Mouse (Mus musculus) kidney, postnatal 0 days (tissue): ENCODE data around the gene Pfdn2. TPM values are rescaled to one million over a fixed set of nuclear protein-coding genes. Genes with fewer than 3 reads are reported as not detected.

Experiments used
- ATAC-seq: fragments of 200-750 bp; cut with Nextera tagmentation; replicated peaks from 2 replicates; pipeline ENCODE4 v1.8.0; 2017; ENCODE audit warnings: low read depth, moderate number of reproducible peaks, moderate TSS enrichment, moderate library complexity; ENCODE audit not compliant: low FRiP score
- DNase-seq: peaks from one replicate; pipeline ENCODE4 v3.0.0-alpha.2; 2016; ENCODE audit warnings: low spot score
- H3K27ac ChIP-seq: fragments of 300-500 bp; sonication (generic); 2 replicates; pipeline ENCODE4 v1.5.1; 2014; ENCODE audit warnings: mild to moderate bottlenecking
- H3K27me3 ChIP-seq: fragments of 300-500 bp; sonication (generic); 2 replicates; pipeline ENCODE4 v1.6.1; 2014; ENCODE audit warnings: low read length, mixed read lengths; ENCODE audit not compliant: insufficient read depth
- H3K36me3 ChIP-seq: fragments of 300-500 bp; sonication (generic); 2 replicates; pipeline ENCODE4 v1.6.1; 2014; ENCODE audit warnings: low read length, mixed read lengths; ENCODE audit not compliant: insufficient read depth
- H3K4me1 ChIP-seq: fragments of 300-500 bp; sonication (generic); replicated peaks from 2 replicates; pipeline ENCODE4 v1.6.1; 2014; ENCODE audit warnings: antibody characterized with exemption, low read length, mixed read lengths; ENCODE audit not compliant: insufficient read depth
- H3K4me2 ChIP-seq: fragments of 300-500 bp; sonication (generic); 2 replicates; pipeline ENCODE4 v1.6.1; 2014; ENCODE audit warnings: mild to moderate bottlenecking, low read length, moderate library complexity, mixed read lengths
- H3K4me3 ChIP-seq: fragments of 300-500 bp; sonication (generic); replicated peaks from 2 replicates; pipeline ENCODE4 v1.5.1; 2014; ENCODE audit warnings: low read depth, low read length
- H3K9ac ChIP-seq: fragments of 300-500 bp; sonication (generic); 2 replicates; pipeline ENCODE4 v1.6.1; 2014; ENCODE audit warnings: low read depth, low read length
- H3K9me3 ChIP-seq: fragments of 300-500 bp; sonication (generic); replicated peaks from 2 replicates; pipeline ENCODE4 v1.6.1; 2016; ENCODE audit warnings: low read length, inconsistent platforms, mixed read lengths
- CTCF ChIP-seq: IDR thresholded peaks from 2 replicates; pipeline ENCODE4 v1.5.1; 2016; ENCODE audit warnings: antibody characterized with exemption, low read depth, mild to moderate bottlenecking, moderate library complexity
- WGBS: fragments of 180-500 bp; shearing (Covaris S2); extraction: QIAGEN DNeasy Blood & Tissue Kit; methylation state at CpG from one replicate; pipeline ENCODE4 v1.1.7; 2014; 5-methylcytosine and 5-hydroxymethylcytosine counted together
- polyA plus RNA-seq: library from polyadenylated mRNA; unstranded; fragments of >200 nt; fragmentation: Nextera tagmentation; extraction: Ambion mirVana; gene quantifications from 2 replicates; pipeline ENCODE4 v1.2.1, GENCODE M21; 2015

Pfdn2 gene
- polyA plus RNA-seq, 1 experiment from 2014 or later: 92.1 TPM

DNA sequence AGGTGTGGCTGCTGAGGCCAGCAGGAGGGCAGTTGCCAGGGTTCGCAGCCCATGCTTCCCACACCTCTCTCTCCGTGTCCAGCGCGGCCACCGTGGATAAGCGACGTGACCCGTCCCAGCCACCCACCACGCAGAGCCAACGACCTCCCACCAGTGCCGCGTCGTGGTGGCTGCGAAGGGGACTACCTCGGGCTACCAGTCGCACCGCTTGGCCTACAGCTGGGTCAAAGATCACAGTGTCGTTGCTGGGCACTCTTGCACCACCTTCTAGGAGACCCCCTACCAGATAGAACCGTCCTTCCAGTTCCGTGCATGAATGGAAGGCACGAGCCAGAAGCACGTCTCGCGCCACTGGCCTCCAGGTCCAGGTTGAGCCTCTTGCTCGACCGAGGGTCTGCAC is 14.8 kb downstream of the Pfdn2 start:
- peaks cover 15% of the 10 kb centered on the region; the same call in 1 of the 2 replicates for H3K36me3 ChIP-seq
- H3K27ac ChIP-seq: peak overlapping the region; percentile 71
- no peak for DNase-seq
- H3K27me3 ChIP-seq: no peaks in the 10 kb centered on the region
- peak overlapping the region; percentile 82 for H3K4me2 ChIP-seq
- no peak for TF ChIP-seq CTCF
- H3K9ac ChIP-seq: peak overlapping the region; percentile 59
- no peak; the same call in 1 of the 2 replicates for ATAC-seq
- H3K4me1 ChIP-seq: no peaks in the 10 kb centered on the region; the same call in 1 of the 2 replicates
- no peaks in the 10 kb centered on the region for H3K9me3 ChIP-seq
- peak overlapping the region; percentile 53 for H3K4me3 ChIP-seq
- 4% methylated on average over 26 of the region's 26 CpGs for WGBS

DNA sequence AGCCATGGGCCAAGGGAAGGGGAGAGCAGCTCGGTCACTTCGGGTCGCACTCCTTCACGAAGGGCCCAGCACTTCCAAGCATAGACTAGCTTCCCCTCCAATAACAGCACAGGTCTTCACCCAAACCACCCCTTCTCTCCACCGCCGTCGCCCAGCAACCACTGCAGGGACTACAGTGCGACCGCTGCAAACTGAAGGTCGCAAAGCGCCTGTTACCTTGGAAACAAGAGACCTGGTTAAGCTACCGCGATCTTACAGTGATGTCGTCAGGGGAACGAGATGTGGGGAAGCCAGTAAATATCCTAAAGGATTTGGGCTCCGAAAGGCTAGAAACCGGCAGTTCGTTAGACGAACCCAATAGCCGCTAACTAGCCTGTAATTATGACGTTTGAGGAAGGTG is 15.2 kb downstream of the Pfdn2 start, which contains the start of gene Klhdc9:
Klhdc9 (minus strand) TSS at position 143 of the 400 bp plus-strand sequence.
- ATAC-seq (peak; percentile 96), DNase-seq (peak; percentile 99)
- H3K27ac ChIP-seq: peak within 1 kb of the TSS; percentile 80
- TF ChIP-seq CTCF: no peak
- H3K9ac ChIP-seq: peak within 1 kb of the TSS; percentile 73
- H3K36me3 ChIP-seq: peaks cover 15% of the 10 kb centered on the region; the same call in 1 of the 2 replicates
- peak within 1 kb of the TSS; percentile 53 for H3K4me3 ChIP-seq
- H3K9me3 ChIP-seq: no peaks in the 10 kb centered on the region
- under 1% methylated on average over 21 of the region's 21 CpGs for WGBS
- no peaks in the 10 kb centered on the region for H3K27me3 ChIP-seq
- H3K4me1 ChIP-seq: no peaks in the 10 kb centered on the region; the same call in 1 of the 2 replicates
- H3K4me2 ChIP-seq: peak within 1 kb of the TSS; percentile 82

DNA sequence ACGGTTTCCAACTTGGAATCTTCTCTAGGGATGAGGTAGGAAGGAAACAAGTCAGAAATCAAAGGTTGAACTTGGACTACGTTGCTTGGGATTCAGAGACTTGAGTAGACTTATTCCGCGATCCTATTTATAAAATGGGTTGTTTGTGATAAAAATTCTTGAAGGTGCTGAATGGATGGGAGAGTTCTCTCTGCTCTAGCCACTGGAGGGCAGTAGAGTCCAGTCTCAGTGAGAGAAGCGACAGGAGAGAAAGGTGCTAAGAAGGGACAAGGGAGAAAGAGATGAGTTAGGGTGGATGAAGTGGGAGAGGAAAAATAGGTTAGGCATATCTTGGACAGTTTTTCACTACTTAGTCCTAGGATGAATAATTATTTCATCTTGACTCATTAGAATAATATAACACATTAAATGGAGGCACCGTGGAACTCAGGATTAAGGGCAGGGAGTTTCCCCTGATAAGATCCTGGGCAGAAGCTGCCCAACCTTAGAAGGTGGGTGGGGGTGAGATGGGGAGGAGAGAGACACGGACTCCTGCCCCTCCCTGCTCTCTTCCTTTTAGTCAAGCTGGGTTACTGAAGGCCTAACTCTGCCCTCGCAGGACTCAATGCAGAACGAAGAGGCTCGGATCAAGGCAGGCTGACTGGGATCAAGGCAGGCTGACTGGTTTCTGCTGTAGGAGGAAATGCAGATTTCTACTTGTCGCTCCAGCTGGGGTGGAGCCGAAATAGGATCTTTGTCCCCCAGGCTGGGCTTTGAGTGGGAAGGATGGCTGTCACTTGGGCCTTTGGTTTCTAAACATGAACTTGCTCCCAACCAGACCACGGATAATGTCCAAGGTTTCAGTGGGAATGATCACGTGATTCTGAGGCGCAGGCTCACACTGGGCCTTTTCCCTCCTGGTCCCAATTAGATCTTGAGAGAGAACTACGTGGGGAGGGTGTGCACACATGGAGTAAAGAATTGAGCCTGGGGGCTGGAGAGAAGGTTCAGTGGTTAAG is 15.9 kb downstream of the Pfdn2 start:
- no peaks in the 10 kb centered on the region; the same call in 1 of the 2 replicates for H3K4me1 ChIP-seq
- 30% methylated on average over 16 of the region's 16 CpGs for WGBS
- H3K27ac ChIP-seq: peak overlapping the region; percentile 80
- DNase-seq (peak; percentile 93), ATAC-seq (no peak; the same call in 1 of the 2 replicates)
- peak overlapping the region; percentile 82 for H3K4me2 ChIP-seq
- peaks cover 15% of the 10 kb centered on the region; the same call in 1 of the 2 replicates for H3K36me3 ChIP-seq
- peak overlapping the region; percentile 53 for H3K4me3 ChIP-seq
- peak; percentile 95 for TF ChIP-seq CTCF
- no peaks in the 10 kb centered on the region for H3K27me3 ChIP-seq
- H3K9ac ChIP-seq: peak overlapping the region; percentile 73
- no peaks in the 10 kb centered on the region for H3K9me3 ChIP-seq

DNA sequence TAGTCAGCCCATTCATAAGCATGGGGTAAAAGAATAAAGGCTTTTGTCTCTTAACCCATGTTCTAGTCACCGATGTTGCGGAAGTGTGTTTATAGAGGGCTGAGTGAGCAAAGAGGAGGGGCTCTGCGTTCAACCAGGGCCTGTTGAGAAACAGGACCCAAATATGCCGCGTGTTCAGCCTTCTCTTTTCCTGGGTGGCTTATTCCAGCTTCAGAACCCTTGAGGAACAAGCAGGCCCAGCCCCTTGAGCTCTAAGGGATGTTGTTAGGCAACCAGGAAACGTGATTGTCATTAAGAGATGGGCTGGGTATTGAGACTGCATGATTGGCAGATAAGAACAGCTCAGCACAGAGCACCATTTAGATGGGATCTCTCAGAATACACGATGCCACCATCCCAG is 20.5 kb downstream of the Pfdn2 start:
- Histone ChIP-seq H3K4me3 (no peak overlapping the region), H3K27ac (no peak overlapping the region), H3K36me3 (no peaks in the 10 kb centered on the region), H3K4me2 (no peak overlapping the region), H3K27me3 (no peaks in the 10 kb centered on the region), H3K9me3 (no peaks in the 10 kb centered on the region), H3K9ac (no peak overlapping the region), H3K4me1 (0 out of 2 replicates have a peak, but pooled peaks cover 4% of the 10 kb centered on the region)
- ATAC-seq (no peak), DNase-seq (no peak)
- WGBS: 63% methylated on average over 7 of the region's 7 CpGs
- TF ChIP-seq CTCF: no peak

DNA sequence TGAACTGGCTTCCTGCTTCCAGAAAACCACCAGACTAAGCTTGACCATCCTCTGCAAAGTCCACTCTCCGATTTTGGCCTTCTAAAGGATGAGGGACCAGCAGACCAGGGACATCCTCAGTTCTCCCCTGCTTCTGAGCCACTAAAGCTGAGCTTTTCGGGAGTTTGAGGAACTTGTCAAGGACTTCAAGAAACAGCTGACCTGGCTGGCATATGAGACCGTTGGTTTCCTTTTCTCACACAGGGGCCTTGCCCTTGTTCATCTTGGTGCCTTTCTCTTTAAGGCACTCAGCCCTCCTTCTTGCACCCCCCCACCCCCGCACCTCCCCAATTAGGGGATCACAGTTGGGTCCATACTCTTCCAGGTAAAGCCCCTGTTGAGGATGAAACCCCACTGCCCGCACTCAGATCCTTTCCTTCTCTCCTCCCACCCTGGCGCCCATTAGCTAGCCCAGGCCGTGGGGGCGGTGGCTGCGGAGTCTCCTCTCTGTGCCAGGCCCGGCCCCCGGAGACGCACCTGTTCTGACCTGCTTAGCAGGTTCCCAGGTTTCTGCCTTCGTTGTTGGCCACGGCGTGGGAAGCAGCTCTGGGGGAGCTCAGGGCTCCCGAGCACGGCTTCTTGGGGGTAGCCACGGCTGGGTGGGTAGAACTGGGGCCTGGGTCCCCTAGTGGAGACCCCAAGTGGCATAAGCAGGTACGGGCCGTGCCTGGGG is 24.5 kb downstream of the Pfdn2 start, which contains the start of gene Nectin4:
Nectin4 (plus strand) TSS at position 255 of the 712 bp plus-strand sequence.
- Histone ChIP-seq H3K4me3 (no peak within 1 kb of the TSS), H3K4me1 (peaks cover 4% of the 10 kb centered on the region; the same call in 1 of the 2 replicates), H3K9ac (no peak within 1 kb of the TSS), H3K36me3 (no peaks in the 10 kb centered on the region), H3K9me3 (no peaks in the 10 kb centered on the region), H3K4me2 (peak within 1 kb of the TSS; percentile 7; the same call in 1 of the 2 replicates), H3K27ac (peak within 1 kb of the TSS; percentile 57), H3K27me3 (no peaks in the 10 kb centered on the region)
- WGBS: 36% methylated on average over 20 of the region's 20 CpGs
- no peak for TF ChIP-seq CTCF
- ATAC-seq (peak; percentile 72; the same call in 1 of the 2 replicates), DNase-seq (peak; percentile 14)

DNA sequence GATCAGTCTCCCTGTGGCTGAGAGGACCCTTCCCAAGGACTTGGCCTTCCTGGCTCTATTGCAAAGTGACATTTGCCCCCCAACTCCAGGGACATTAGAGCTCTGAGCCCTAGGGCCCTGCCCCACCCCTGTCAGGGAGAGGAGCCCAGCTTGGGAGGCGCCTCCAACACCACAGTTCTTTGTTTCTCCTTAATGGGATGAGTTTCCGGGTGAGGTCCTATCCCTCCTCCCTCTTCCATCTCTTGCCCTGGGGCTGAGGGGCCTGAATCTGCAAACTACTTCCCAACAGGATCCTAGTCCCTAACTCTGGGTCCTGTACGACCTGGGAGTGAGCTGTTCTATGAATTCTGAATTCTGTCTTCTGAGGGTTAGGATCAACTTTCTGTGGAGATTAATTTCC is 27.4 kb downstream of the Pfdn2 start:
- H3K27ac ChIP-seq: no peak overlapping the region
- H3K27me3 ChIP-seq: no peaks in the 10 kb centered on the region
- no peak overlapping the region for H3K4me3 ChIP-seq
- WGBS: 58% methylated on average over 3 of the region's 3 CpGs
- ATAC-seq (no peak), DNase-seq (no peak)
- no peaks in the 10 kb centered on the region for H3K9me3 ChIP-seq
- H3K4me1 ChIP-seq: peaks cover 4% of the 10 kb centered on the region; the same call in 1 of the 2 replicates
- no peak overlapping the region for H3K9ac ChIP-seq
- no peak overlapping the region for H3K4me2 ChIP-seq
- H3K36me3 ChIP-seq: no peaks in the 10 kb centered on the region
- TF ChIP-seq CTCF: no peak
